Mouse (Mus musculus) gonadal fat pad, adult 2 months (tissue): ENCODE results near the gene Gm21943. TPM values are rescaled to one million over a fixed set of nuclear protein-coding genes. Genes with fewer than 3 reads are reported as not detected.
"Not testable (repeated sequence)": the region's sequence is repeated elsewhere in the genome, so short reads cannot be mapped to it uniquely, and the experiment has no call there.

Experiments used
- DNase-seq: peaks from one replicate; pipeline ENCODE4 v3.0.0-alpha.2; 2012; ENCODE audit warnings: low read depth
- polyA plus RNA-seq: library from polyadenylated mRNA; depleted of rRNA; stranded (reverse); fragments of >200 nt; gene quantifications from 2 replicates; pipeline ENCODE4 v1.2.3, GENCODE M21; 2012; rRNA removed

Gm21943 gene
- polyA plus RNA-seq: not detected in 2 replicates

- DNase-seq: not testable (repeated sequence)
These were observed at the start of gene Gm21943 for GRCm38 (mm10) chrY:57533644-57534043. Gene Gm21943, minus strand, starts transcription at chrY:57533744.

Other genes with a start within 250 kb of the Gm21943 start
- not detected in 2 replicates for gene Gm28961, start 172.0 kb upstream of the Gm21943 start, polyA plus RNA-seq